Mouse (Mus musculus) neural tube, embryonic 11.5 days (tissue): ENCODE data around the gene D230025D16Rik. TPM values are rescaled to one million over a fixed set of nuclear protein-coding genes. Genes with fewer than 3 reads are reported as not detected.

Experiments used
- ATAC-seq: fragments of 200-750 bp; cut with Nextera tagmentation; 2 replicates; pipeline ENCODE4 v1.8.0; 2017; ENCODE audit warnings: moderate number of reproducible peaks, mild to moderate bottlenecking, moderate TSS enrichment, moderate library complexity; ENCODE audit not compliant: insufficient read depth, low FRiP score, low TSS enrichment
- DNase-seq: peaks from one replicate; pipeline ENCODE4 v3.0.0-alpha.2; 2015; ENCODE audit warnings: low spot score
- H3K27ac ChIP-seq: fragments of 300-500 bp; sonication (generic); 2 replicates; pipeline ENCODE4 v1.5.1; 2014; ENCODE audit warnings: low read depth, mild to moderate bottlenecking, low read length
- H3K27me3 ChIP-seq: fragments of 300-500 bp; sonication (generic); 2 replicates; pipeline ENCODE4 v1.6.1; 2014; ENCODE audit warnings: mild to moderate bottlenecking, low read length, mixed read lengths; ENCODE audit not compliant: control insufficient read depth, insufficient read depth
- H3K36me3 ChIP-seq: fragments of 300-500 bp; sonication (generic); 2 replicates; pipeline ENCODE4 v1.6.1; 2014; ENCODE audit warnings: mild to moderate bottlenecking, low read length, moderate library complexity, mixed read lengths; ENCODE audit not compliant: control insufficient read depth, insufficient read depth
- H3K4me1 ChIP-seq: fragments of 300-500 bp; sonication (generic); 2 replicates; pipeline ENCODE4 v1.6.1; 2014; ENCODE audit warnings: low read length, mixed read lengths; ENCODE audit not compliant: control insufficient read depth, insufficient read depth
- H3K4me2 ChIP-seq: fragments of 300-500 bp; sonication (generic); 2 replicates; pipeline ENCODE4 v1.6.1; 2014; ENCODE audit warnings: low read depth, mild to moderate bottlenecking, moderate library complexity
- H3K4me3 ChIP-seq: fragments of 300-500 bp; sonication (generic); 2 replicates; pipeline ENCODE4 v1.5.1; 2014; ENCODE audit warnings: low read depth, low read length
- H3K9ac ChIP-seq: fragments of 300-500 bp; sonication (generic); 2 replicates; pipeline ENCODE4 v1.6.1; 2014; ENCODE audit warnings: mild to moderate bottlenecking, low read length
- H3K9me3 ChIP-seq: fragments of 300-500 bp; sonication (generic); 2 replicates; pipeline ENCODE4 v1.6.1; 2016; ENCODE audit warnings: low read length; ENCODE audit not compliant: control insufficient read depth
- WGBS: fragments of 180-500 bp; shearing (Covaris S2); extraction: QIAGEN DNeasy Blood & Tissue Kit; methylation state at CpG from one replicate; pipeline ENCODE4 v1.1.7; 2014; 5-methylcytosine and 5-hydroxymethylcytosine counted together
- polyA plus RNA-seq: library from polyadenylated mRNA; unstranded; fragments of >200 nt; fragmentation: Nextera tagmentation; extraction: Ambion mirVana; gene quantifications from 2 replicates; pipeline ENCODE4 v1.2.1, GENCODE M21; 2014

D230025D16Rik gene
- polyA plus RNA-seq, 1 experiment from 2014 or later: 28.9 TPM

DNA sequence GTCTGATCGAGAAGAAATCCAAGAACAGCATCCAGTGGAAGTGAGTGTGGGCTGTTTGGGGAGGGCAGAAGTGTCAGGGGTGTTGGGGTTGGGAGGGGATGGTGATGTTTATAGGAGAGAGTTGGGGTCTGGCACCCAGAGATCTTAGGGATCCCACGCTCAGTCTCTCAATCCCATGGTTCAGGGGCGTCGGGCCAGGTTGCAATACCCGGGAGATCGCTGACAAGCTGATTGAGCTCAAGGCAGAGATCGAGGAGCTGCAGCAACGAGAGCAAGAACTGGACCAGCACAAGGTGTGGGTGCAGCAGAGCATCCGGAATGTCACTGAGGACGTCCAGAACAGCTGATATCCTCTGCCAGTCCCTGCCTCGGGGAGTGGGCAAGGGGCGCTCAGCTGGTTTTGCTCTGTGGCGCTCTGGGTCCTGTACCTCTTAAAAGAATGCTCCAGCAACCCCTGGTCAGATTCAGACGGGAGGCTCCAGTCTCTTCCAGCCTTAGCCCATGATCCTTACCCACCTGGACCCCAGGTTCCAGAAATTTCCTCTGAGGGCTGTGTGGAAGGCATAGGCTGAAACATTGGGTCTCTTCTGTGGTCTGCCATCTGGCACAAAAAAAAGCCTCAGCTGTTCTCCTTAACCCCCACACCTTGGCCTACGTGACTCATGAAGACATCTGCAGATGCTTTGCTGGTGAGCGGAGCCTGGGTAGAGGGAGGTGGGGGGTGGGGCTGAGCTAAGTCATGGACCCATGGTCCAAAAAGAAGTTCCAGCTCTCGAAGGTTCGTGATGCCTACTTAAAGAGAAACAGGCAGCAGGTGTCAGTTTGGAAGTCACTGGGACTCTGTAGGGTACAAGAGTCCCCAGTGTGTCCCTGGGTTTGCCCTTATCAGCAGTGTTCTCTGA, 73.7 kb downstream of the D230025D16Rik start:
- DNase-seq (no peak), ATAC-seq (no peak)
- Histone ChIP-seq H3K9ac (peak overlapping the region; percentile 88), H3K4me2 (peak overlapping the region; percentile 97), H3K9me3 (no peaks in the 10 kb centered on the region), H3K4me3 (peak overlapping the region; percentile 97), H3K27ac (no peak overlapping the region), H3K27me3 (no peaks in the 10 kb centered on the region), H3K36me3 (peaks cover 11% of the 10 kb centered on the region), H3K4me1 (peaks cover 9% of the 10 kb centered on the region)
- WGBS: 61% methylated on average over 18 of the region's 18 CpGs

- Histone ChIP-seq H3K36me3 (peaks cover 11% of the 10 kb centered on the region), H3K4me3 (no peak overlapping the region), H3K27me3 (no peaks in the 10 kb centered on the region), H3K4me2 (no peak overlapping the region), H3K27ac (no peak overlapping the region), H3K9me3 (no peaks in the 10 kb centered on the region), H3K9ac (no peak overlapping the region), H3K4me1 (peaks cover 9% of the 10 kb centered on the region)
- DNase-seq (no peak), ATAC-seq (no peak)
- WGBS: 94% methylated on average over 8 of the region's 8 CpGs
Observed at GRCm38 (mm10) chr8:105299962-105300361, 75.0 kb downstream of the D230025D16Rik start.

Other genes with a start within 250 kb of the D230025D16Rik start
- gene Ces2h, start 224.3 kb upstream of the D230025D16Rik start, polyA plus RNA-seq: not detected in 2 replicates
- not detected in 2 replicates for gene Ces3a, start 176.5 kb upstream of the D230025D16Rik start, polyA plus RNA-seq
- gene Ces3b, start 141.4 kb upstream of the D230025D16Rik start, polyA plus RNA-seq: not detected in 2 replicates
- gene Ces4a, start 93.3 kb upstream of the D230025D16Rik start, polyA plus RNA-seq: not detected in 2 replicates
- gene Cbfb, start 54.5 kb upstream of the D230025D16Rik start, polyA plus RNA-seq: 75.4 and 79.8 TPM in 2 replicates
- gene B3gnt9, start 30.0 kb downstream of the D230025D16Rik start, polyA plus RNA-seq: 3.5 and 3.6 TPM in 2 replicates
- 14.9 and 18.4 TPM in 2 replicates for gene Tradd, start 39.5 kb downstream of the D230025D16Rik start, polyA plus RNA-seq
- 0.66 and 1.0 TPM in 2 replicates for gene Fbxl8, start 39.5 kb downstream of the D230025D16Rik start, polyA plus RNA-seq
- not detected in 2 replicates for gene Hsf4, start 44.7 kb downstream of the D230025D16Rik start, polyA plus RNA-seq
- 2.7 and 3.5 TPM in 2 replicates for gene Nol3, start 51.0 kb downstream of the D230025D16Rik start, polyA plus RNA-seq
- gene 4931428F04Rik, start 64.7 kb downstream of the D230025D16Rik start, polyA plus RNA-seq: 46.1 and 50.8 TPM in 2 replicates
- 12.1 and 13.9 TPM in 2 replicates for gene Exoc3l, start 71.0 kb downstream of the D230025D16Rik start, polyA plus RNA-seq
- 103 and 107 TPM in 2 replicates for gene E2f4, start 72.5 kb downstream of the D230025D16Rik start, polyA plus RNA-seq
- gene Elmo3, start 80.5 kb downstream of the D230025D16Rik start, polyA plus RNA-seq: 1.0 and 1.9 TPM in 2 replicates
- 1.3 and 1.4 TPM in 2 replicates for gene Lrrc29, start 101.1 kb downstream of the D230025D16Rik start, polyA plus RNA-seq
- gene Tmem208, start 101.2 kb downstream of the D230025D16Rik start, polyA plus RNA-seq: 111 TPM in 2 replicates
- gene Fhod1, start 122.8 kb downstream of the D230025D16Rik start, polyA plus RNA-seq: 1.8 and 1.9 TPM in 2 replicates
- 4.1 TPM in 2 replicates for gene Slc9a5, start 123.7 kb downstream of the D230025D16Rik start, polyA plus RNA-seq
- 0.54 and 0.89 TPM in 2 replicates for gene Plekhg4, start 148.1 kb downstream of the D230025D16Rik start, polyA plus RNA-seq
- not detected in 2 replicates for gene Kctd19, start 188.4 kb downstream of the D230025D16Rik start, polyA plus RNA-seq
- gene Lrrc36, start 188.4 kb downstream of the D230025D16Rik start, polyA plus RNA-seq: 0.92 and 1.6 TPM in 2 replicates
- gene Tppp3, start 246.4 kb downstream of the D230025D16Rik start, polyA plus RNA-seq: 218 and 229 TPM in 2 replicates